Mouse (Mus musculus) brain, embryonic 14.5 days (tissue): ENCODE results near the gene Fnbp1l. TPM values are rescaled to one million over a fixed set of nuclear protein-coding genes. Genes with fewer than 3 reads are reported as not detected.

Experiments used
- DNase-seq: peaks from one replicate; pipeline ENCODE4 v3.0.0-alpha.2; 2011; ENCODE audit warnings: low read depth
- CTCF ChIP-seq: fragments of 200-500 bp; IDR thresholded peaks from 2 replicates; pipeline ENCODE4 v1.5.1; 2012; ENCODE audit warnings: inconsistent platforms, mild to moderate bottlenecking, moderate library complexity, borderline replicate concordance; ENCODE audit not compliant: insufficient read depth, insufficient read length; ENCODE audit errors: extremely low read depth
- POLR2A ChIP-seq: fragments of 200-500 bp; IDR thresholded peaks from 2 replicates; pipeline ENCODE4 v1.6.1; 2012; ENCODE audit warnings: mild to moderate bottlenecking, inconsistent platforms, borderline replicate concordance; ENCODE audit not compliant: poor library complexity, insufficient read depth, insufficient read length, severe bottlenecking; ENCODE audit errors: extremely low read depth
- polyA plus RNA-seq: library from polyadenylated mRNA; depleted of rRNA; stranded (reverse); fragments of >200 nt; gene quantifications from 2 replicates; pipeline ENCODE4 v1.2.3, GENCODE M21; 2012; rRNA removed

The Fnbp1l gene
- polyA plus RNA-seq, 1 experiment, result 358 TPM

DNA sequence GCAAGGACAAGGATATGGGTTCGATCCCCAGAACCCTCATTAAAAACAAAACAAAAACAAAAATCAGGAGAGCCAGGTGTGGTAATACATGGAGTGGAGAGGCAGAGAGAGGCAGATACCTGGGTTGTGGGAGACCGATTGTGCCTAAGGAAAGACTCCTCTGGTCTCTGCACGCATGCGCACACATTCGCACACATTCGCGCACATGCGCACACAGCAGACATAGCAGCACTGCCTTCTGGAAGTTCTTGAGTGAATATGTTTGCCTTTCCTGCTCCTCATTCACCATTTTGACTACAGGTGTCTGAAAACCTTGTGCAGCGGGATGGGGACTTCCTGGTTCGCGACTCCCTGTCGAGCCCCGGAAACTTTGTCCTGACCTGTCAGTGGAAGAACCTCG lies 111.7 kb downstream of the Fnbp1l start:
- TF ChIP-seq CTCF (no peak), POLR2A (no peak)
- no peak for DNase-seq

DNA sequence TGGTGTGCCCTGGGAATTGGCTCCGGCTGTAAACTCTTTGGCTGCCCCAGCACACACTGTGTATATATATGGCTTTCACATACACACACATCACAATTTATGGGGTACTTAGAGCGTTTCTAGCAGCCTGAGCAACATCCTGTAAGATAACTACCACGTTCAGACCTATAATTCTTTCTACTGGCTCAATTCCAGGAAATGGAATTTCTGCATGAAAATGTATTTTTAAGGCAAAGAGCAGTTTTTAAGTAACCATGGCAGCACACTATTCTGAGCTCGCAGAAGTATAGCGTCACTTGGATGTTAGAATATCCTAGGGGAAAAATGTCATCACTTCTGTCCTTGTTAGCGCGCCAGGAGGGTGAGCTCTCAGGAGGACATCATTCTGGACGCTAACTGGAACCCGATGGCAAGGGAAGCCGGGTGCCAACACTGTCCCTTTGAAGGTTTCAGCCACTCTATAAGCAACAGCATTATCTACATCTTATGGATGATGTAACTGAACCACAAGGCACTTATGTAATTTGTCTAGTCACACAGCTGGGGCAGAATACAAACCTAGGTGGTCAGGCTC lies 113.1 kb downstream of the Fnbp1l start:
- TF ChIP-seq CTCF (no peak), POLR2A (no peak)
- peak; percentile 58 for DNase-seq

DNA sequence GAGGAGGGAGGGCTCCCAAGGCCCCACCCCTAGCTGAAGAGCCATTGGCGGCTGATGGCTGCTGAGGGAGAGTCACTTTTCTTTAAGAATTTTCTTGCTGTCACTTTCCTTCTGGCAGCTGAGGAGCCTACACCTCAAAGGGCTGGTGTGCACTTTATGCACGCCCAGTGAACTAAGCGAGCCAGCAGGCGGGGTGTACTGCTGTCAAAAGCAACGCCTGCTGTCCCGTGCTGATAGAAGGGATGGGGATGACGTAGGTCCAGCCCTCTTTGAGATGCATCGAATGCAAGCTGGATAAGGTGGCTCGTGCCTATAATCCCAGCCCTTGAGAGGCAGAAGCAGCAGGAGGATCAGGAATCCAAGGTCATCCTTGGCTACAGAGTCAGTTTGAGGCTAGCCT lies 118.6 kb downstream of the Fnbp1l start:
- no peak for DNase-seq
- TF ChIP-seq POLR2A (no peak), CTCF (no peak)

DNA sequence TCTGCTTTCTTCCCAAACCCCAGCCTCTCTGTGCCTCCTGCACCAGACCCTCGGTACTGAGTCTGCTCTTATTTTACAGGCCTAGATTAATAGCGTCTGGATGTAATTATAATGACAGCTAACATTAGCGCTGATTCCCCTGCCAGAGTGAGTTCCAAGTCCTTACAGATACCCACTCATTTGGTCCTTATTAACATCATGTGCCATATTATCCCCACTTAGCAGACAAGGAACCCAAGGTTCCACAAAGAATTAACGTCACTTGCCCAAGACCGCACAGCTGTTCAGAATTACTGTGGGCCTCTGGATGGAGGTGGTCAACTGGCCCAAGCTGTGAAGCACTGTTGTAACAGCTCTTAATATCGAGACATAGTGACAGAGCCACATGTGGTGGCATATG lies 119.9 kb downstream of the Fnbp1l start:
- DNase-seq, result no peak

DNA sequence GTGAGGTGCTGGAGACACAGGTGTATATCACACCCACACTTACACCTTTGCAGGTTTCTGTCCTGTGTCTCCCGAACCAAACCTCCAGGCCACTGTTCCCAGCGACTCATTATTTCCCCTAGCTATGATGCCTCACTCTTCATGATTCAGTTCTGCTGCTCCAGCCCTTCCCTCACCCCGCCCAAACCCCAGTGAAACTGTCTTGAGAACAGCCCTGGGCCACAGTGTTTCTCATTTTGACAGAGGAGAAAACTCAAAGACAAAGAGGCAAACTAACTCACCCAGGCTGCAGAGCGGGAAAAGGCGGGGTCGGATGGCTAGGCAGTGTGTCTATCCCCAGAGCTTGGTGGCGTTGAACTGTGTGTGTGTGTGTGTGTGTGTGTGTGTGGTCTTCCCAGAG lies 121.0 kb downstream of the Fnbp1l start:
- TF ChIP-seq CTCF (no peak), POLR2A (no peak)
- no peak for DNase-seq

More for the DNA sequence above, 119.9 kb downstream of the Fnbp1l start:
- no peak for TF ChIP-seq POLR2A
- TF ChIP-seq CTCF, result no peak

DNA sequence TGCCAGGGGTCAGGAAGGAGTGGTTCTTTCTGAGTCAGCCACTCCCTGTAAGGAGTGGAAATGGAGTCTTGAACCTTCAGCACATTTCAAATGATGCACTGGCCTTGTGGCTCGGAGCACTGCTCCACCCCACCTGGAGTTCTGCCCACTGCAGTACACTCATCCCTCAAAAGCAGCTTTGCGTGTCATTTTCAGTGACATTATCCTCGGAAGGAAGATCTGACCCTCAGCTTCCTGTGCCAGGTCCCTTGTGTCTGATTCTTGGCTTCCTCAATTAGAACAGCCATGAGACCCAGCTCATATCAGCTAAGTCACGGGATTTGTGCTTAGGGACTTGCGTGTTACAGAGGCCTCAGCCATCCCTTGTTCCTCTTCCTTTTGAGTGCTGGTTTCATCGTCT lies 121.6 kb downstream of the Fnbp1l start:
- no peak for DNase-seq
- no peak for TF ChIP-seq CTCF
- TF ChIP-seq POLR2A, result no peak

DNA sequence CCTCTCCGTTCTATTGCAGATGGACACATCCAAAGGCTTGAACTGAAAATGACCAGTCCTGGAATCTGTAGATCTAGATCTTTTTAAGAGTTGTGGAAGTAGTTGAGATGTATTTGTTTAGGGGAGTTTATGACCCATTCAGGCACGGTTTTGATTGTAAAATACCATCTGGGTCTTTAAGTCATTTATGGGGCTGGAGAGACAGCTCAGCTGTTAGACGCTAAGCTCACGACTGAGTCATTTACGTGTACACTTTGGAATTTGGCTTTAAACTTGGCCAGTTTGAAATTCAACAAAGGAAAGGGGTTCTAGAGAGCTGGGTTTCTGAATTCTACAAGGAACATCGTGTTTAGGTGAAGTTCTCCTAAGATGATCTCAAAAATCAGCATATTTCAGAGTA lies 124.8 kb downstream of the Fnbp1l start:
- no peak for TF ChIP-seq POLR2A
- no peak for TF ChIP-seq CTCF
- DNase-seq, result no peak

DNA sequence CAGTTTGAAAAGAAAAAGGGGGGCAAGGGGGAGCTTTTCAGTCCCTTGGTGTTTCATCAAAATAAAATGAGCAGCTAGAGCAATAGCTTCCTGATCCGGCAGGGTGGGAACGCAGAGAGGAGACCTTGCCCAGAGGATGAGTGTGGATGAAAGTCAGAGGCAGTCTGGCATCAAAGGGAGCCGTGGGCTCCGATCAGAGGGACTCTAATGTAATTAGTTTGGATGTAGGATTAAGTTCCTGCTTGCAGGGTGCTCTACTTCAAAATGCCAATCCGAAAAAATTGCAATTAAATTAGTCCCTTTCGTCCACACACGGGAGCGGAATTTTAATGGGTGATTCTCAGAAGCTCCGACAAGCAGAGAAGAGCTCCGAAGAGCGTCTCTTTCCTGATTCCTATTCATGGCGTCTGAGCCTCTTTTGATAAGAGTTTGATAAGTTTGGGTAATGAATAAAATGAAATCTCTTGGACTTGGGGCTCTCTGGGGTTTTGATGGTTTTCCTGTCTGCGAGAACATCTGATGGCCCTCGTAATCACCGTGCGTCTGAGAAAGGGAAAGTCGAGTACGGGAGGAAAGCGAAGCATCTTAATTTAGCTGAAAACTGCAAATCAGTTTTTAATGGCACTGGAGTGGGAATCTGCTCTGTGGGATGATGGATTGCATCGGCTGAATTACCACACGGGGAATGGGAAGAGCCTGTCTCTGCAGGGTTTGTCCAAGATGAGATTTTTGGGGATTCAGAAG lies 126.5 kb downstream of the Fnbp1l start:
- DNase-seq, result peak; percentile 80
- TF ChIP-seq CTCF (no peak), POLR2A (no peak)

DNA sequence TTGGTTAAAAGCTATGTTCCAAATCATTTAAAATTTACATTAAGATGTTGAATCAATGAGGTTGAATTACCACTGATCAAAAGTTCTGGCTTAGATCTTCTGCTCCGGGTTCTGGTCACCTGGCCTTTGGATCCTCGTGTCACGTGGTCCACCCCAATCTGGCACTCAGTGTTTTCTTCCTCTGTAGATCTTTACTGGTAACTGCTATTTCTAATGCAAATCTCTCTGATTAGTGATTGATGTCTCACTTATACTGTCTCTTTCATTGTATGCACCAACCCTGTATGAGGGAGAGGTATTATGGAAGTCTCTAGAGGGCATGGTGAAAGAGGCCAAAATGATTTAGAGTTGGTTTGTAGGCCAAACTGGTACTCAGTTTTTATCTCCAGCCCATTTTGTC lies 127.5 kb downstream of the Fnbp1l start:
- no peak for DNase-seq
- TF ChIP-seq CTCF (no peak), POLR2A (no peak)

DNA sequence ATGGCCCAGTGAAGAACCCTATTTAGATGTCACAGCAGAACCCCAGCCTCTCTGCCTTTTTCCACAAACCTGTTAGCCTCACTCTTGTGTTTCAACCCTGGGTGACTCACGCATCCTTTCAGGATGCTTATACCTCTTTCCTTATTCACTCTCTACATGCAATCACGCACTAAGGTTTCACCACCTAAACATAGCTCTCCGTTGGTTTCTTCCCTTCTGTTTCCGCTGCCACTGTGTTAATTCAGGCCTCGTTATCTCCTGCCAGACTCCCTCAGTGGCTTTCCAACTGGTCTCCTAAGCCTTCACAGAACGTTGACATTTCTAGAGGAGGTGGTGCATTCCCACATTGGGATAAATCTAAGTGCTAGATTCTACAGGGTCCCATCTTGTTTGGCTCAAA lies 128.9 kb downstream of the Fnbp1l start:
- no peak for DNase-seq
- TF ChIP-seq POLR2A (no peak), CTCF (no peak)

Other genes starting within 250 kb of the Fnbp1l start
- gene Pde5a, start 109.2 kb upstream of the Fnbp1l start, polyA plus RNA-seq, result 5.0 and 6.2 TPM in 2 replicates